Mouse (Mus musculus) embryonic facial prominence, embryonic 14.5 days (tissue): ENCODE measurements around the gene Clint1. TPM values are rescaled to one million over a fixed set of nuclear protein-coding genes. Genes with fewer than 3 reads are reported as not detected.
A peak's percentile ranks its signal among the peaks of the same experiment; 100 is the strongest.

Experiments used
- ATAC-seq: fragments of 200-750 bp; cut with Nextera tagmentation; 2 replicates; pipeline ENCODE4 v1.8.0; 2017; ENCODE audit warnings: low read depth, moderate number of reproducible peaks, moderate TSS enrichment
- DNase-seq: peaks from one replicate; pipeline ENCODE4 v3.0.0-alpha.2; 2015; ENCODE audit warnings: low spot score
- H3K27ac ChIP-seq: fragments of 300-500 bp; sonication (generic); replicated peaks from 2 replicates; pipeline ENCODE4 v1.5.1; 2014; ENCODE audit warnings: low read depth, mild to moderate bottlenecking, low read length, moderate library complexity
- H3K27me3 ChIP-seq: fragments of 300-500 bp; sonication (generic); replicated peaks from 2 replicates; pipeline ENCODE4 v1.6.1; 2014; ENCODE audit warnings: low read length; ENCODE audit not compliant: control insufficient read depth, insufficient read depth
- H3K36me3 ChIP-seq: fragments of 300-500 bp; sonication (generic); 2 replicates; pipeline ENCODE4 v1.6.1; 2014; ENCODE audit warnings: low read length, mixed read lengths; ENCODE audit not compliant: control insufficient read depth, insufficient read depth
- H3K4me1 ChIP-seq: fragments of 300-500 bp; sonication (generic); 2 replicates; pipeline ENCODE4 v1.6.1; 2014; ENCODE audit warnings: antibody characterized with exemption, low read length; ENCODE audit not compliant: control insufficient read depth, insufficient read depth
- H3K4me2 ChIP-seq: fragments of 300-500 bp; sonication (generic); 2 replicates; pipeline ENCODE4 v1.6.1; 2014; ENCODE audit warnings: low read depth, mild to moderate bottlenecking, low read length, moderate library complexity, mixed read lengths
- H3K4me3 ChIP-seq: fragments of 300-500 bp; sonication (generic); 2 replicates; pipeline ENCODE4 v1.5.1; 2014; ENCODE audit warnings: low read depth, mild to moderate bottlenecking, low read length
- H3K9ac ChIP-seq: fragments of 300-500 bp; sonication (generic); 2 replicates; pipeline ENCODE4 v1.6.1; 2014; ENCODE audit warnings: low read depth, mild to moderate bottlenecking, low read length, moderate library complexity, mixed read lengths
- H3K9me3 ChIP-seq: fragments of 300-500 bp; sonication (generic); 2 replicates; pipeline ENCODE4 v1.6.1; 2016; ENCODE audit warnings: low read length; ENCODE audit not compliant: control insufficient read depth
- WGBS: fragments of 180-500 bp; shearing (Covaris S2); extraction: QIAGEN DNeasy Blood & Tissue Kit; methylation state at CpG from one replicate; pipeline ENCODE4 v1.1.7; 2014; 5-methylcytosine and 5-hydroxymethylcytosine counted together
- polyA plus RNA-seq: library from polyadenylated mRNA; unstranded; fragments of >200 nt; fragmentation: Nextera tagmentation; extraction: Ambion mirVana; gene quantifications from 2 replicates; pipeline ENCODE4 v1.2.1, GENCODE M21; 2014

The Clint1 gene
- polyA plus RNA-seq, 1 experiment from 2014 or later: 79.1 TPM

- ATAC-seq: no peak
These were observed 41.0 kb upstream of the Clint1 start for GRCm38 (mm10) chr11:45810805-45811204.

GRCm38 (mm10) chr11:45815603-45816002, 36.2 kb upstream of the Clint1 start:
- 57% methylated on average over 10 of the region's 10 CpGs for WGBS
- Histone ChIP-seq H3K4me2 (no peak overlapping the region), H3K9ac (no peak overlapping the region), H3K27ac (no peak overlapping the region), H3K9me3 (no peaks in the 10 kb centered on the region), H3K27me3 (no peaks in the 10 kb centered on the region), H3K4me3 (no peak overlapping the region), H3K4me1 (no peaks in the 10 kb centered on the region), H3K36me3 (no peaks in the 10 kb centered on the region)
- DNase-seq: no peak
- ATAC-seq: no peak

More at GRCm38 (mm10) chr11:45810805-45811204, 41.0 kb upstream of the Clint1 start:
- 91% methylated on average over 8 of the region's 8 CpGs for WGBS
- no peak for DNase-seq
- Histone ChIP-seq H3K27ac (no peak overlapping the region), H3K36me3 (no peaks in the 10 kb centered on the region), H3K27me3 (no peaks in the 10 kb centered on the region), H3K9ac (no peak overlapping the region), H3K9me3 (no peaks in the 10 kb centered on the region), H3K4me2 (no peak overlapping the region), H3K4me3 (no peak overlapping the region), H3K4me1 (0 out of 2 replicates have a peak, but pooled peaks cover 3% of the 10 kb centered on the region)

GRCm38 (mm10) chr11:45816712-45817111, 35.1 kb upstream of the Clint1 start:
- no peaks in the 10 kb centered on the region for H3K27me3 ChIP-seq
- no peaks in the 10 kb centered on the region for H3K4me1 ChIP-seq
- no peak overlapping the region for H3K4me2 ChIP-seq
- ATAC-seq (no peak; the same call in 1 of the 2 replicates), DNase-seq (peak; percentile 60)
- no peak overlapping the region for H3K27ac ChIP-seq
- WGBS: 47% methylated on average over 1 of the region's 1 CpGs
- no peaks in the 10 kb centered on the region for H3K9me3 ChIP-seq
- no peak overlapping the region for H3K4me3 ChIP-seq
- no peaks in the 10 kb centered on the region for H3K36me3 ChIP-seq
- no peak overlapping the region for H3K9ac ChIP-seq

- peak; percentile 65; the same call in 1 of the 2 replicates for ATAC-seq
- H3K4me2 ChIP-seq: no peak overlapping the region
- H3K9ac ChIP-seq: no peak overlapping the region
- H3K9me3 ChIP-seq: no peaks in the 10 kb centered on the region
- WGBS: 33% methylated on average over 3 of the region's 3 CpGs
- H3K4me1 ChIP-seq: no peaks in the 10 kb centered on the region
- H3K4me3 ChIP-seq: no peak overlapping the region
- no peaks in the 10 kb centered on the region for H3K36me3 ChIP-seq
- DNase-seq: peak; percentile 44
- no peaks in the 10 kb centered on the region for H3K27me3 ChIP-seq
- H3K27ac ChIP-seq: no peak overlapping the region
These were observed 33.9 kb upstream of the Clint1 start for GRCm38 (mm10) chr11:45817996-45818395.

- Histone ChIP-seq H3K4me2 (no peak overlapping the region), H3K4me3 (no peak overlapping the region), H3K9me3 (no peaks in the 10 kb centered on the region), H3K27ac (no peak overlapping the region), H3K9ac (no peak overlapping the region), H3K36me3 (no peaks in the 10 kb centered on the region), H3K27me3 (no peaks in the 10 kb centered on the region), H3K4me1 (no peaks in the 10 kb centered on the region)
- ATAC-seq (no peak), DNase-seq (no peak)
- 91% methylated on average over 6 of the region's 6 CpGs for whole genome bisulfite sequencing
These were observed 30.9 kb upstream of the Clint1 start for GRCm38 (mm10) chr11:45820930-45821329.

GRCm38 (mm10) chr11:45830112-45830511, 21.7 kb upstream of the Clint1 start:
- no peak for ATAC-seq
- no peaks in the 10 kb centered on the region for H3K36me3 ChIP-seq
- peak; percentile 61 for DNase-seq
- H3K4me3 ChIP-seq: no peak overlapping the region
- H3K27me3 ChIP-seq: no peaks in the 10 kb centered on the region
- peaks cover 12% of the 10 kb centered on the region for H3K4me1 ChIP-seq
- no peaks in the 10 kb centered on the region for H3K9me3 ChIP-seq
- peak overlapping the region; percentile 56 for H3K27ac ChIP-seq
- H3K4me2 ChIP-seq: no peak overlapping the region
- H3K9ac ChIP-seq: no peak overlapping the region

- Histone ChIP-seq H3K4me2 (no peak overlapping the region), H3K27me3 (no peaks in the 10 kb centered on the region), H3K9me3 (no peaks in the 10 kb centered on the region), H3K9ac (no peak overlapping the region), H3K27ac (peak overlapping the region; percentile 56), H3K36me3 (no peaks in the 10 kb centered on the region), H3K4me1 (peaks cover 12% of the 10 kb centered on the region), H3K4me3 (no peak overlapping the region)
- peak; percentile 89 for ATAC-seq
- DNase-seq: peak; percentile 95
- 37% methylated on average over 9 of the region's 9 CpGs for WGBS
These were observed 21.0 kb upstream of the Clint1 start for GRCm38 (mm10) chr11:45830743-45831310.

- Histone ChIP-seq H3K27ac (peak overlapping the region; percentile 56), H3K27me3 (no peaks in the 10 kb centered on the region), H3K4me2 (no peak overlapping the region), H3K4me3 (no peak overlapping the region), H3K9ac (no peak overlapping the region), H3K36me3 (no peaks in the 10 kb centered on the region), H3K4me1 (peaks cover 12% of the 10 kb centered on the region), H3K9me3 (no peaks in the 10 kb centered on the region)
- DNase-seq: peak; percentile 67
- WGBS: 69% methylated on average over 15 of the region's 15 CpGs
- peak; percentile 37 for ATAC-seq
These were observed 20.2 kb upstream of the Clint1 start for GRCm38 (mm10) chr11:45831476-45832143.
